Mouse (Mus musculus) neural tube, embryonic 13.5 days (tissue): Measurements from ENCODE around the gene Syt1. TPM values are rescaled to one million over a fixed set of nuclear protein-coding genes. Genes with fewer than 3 reads are reported as not detected.

Source experiments
- ATAC-seq: fragments of 200-750 bp; cut with Nextera tagmentation; 2 replicates; pipeline ENCODE4 v1.8.0; 2017; ENCODE audit warnings: low read depth, mild to moderate bottlenecking, moderate TSS enrichment, moderate library complexity
- H3K27ac ChIP-seq: fragments of 300-500 bp; sonication (generic); replicated peaks from 2 replicates; pipeline ENCODE4 v1.5.1; 2015; ENCODE audit warnings: moderate library complexity, mild to moderate bottlenecking, inconsistent platforms
- H3K27me3 ChIP-seq: fragments of 300-500 bp; sonication (generic); 2 replicates; pipeline ENCODE4 v1.6.1; 2015; ENCODE audit warnings: mild to moderate bottlenecking, inconsistent platforms
- H3K36me3 ChIP-seq: fragments of 300-500 bp; sonication (generic); 2 replicates; pipeline ENCODE4 v1.6.1; 2015; ENCODE audit warnings: mild to moderate bottlenecking, inconsistent platforms
- H3K4me1 ChIP-seq: fragments of 300-500 bp; sonication (generic); replicated peaks from 2 replicates; pipeline ENCODE4 v1.6.1; 2015; ENCODE audit warnings: inconsistent platforms
- H3K4me2 ChIP-seq: fragments of 300-500 bp; sonication (generic); 2 replicates; pipeline ENCODE4 v1.6.1; 2015; ENCODE audit warnings: inconsistent platforms, mild to moderate bottlenecking, moderate library complexity
- H3K4me3 ChIP-seq: fragments of 300-500 bp; sonication (generic); 2 replicates; pipeline ENCODE4 v1.5.1; 2015; ENCODE audit warnings: mild to moderate bottlenecking, inconsistent platforms
- H3K9ac ChIP-seq: fragments of 300-500 bp; sonication (generic); 2 replicates; pipeline ENCODE4 v1.6.1; 2015; ENCODE audit warnings: moderate library complexity, mild to moderate bottlenecking, inconsistent platforms
- H3K9me3 ChIP-seq: fragments of 300-500 bp; sonication (generic); 2 replicates; pipeline ENCODE4 v1.6.1; 2016; ENCODE audit warnings: inconsistent platforms
- WGBS: fragments of 180-500 bp; shearing (Covaris S2); methylation state at CpG from one replicate; pipeline ENCODE4 v1.1.7; 2015; 5-methylcytosine and 5-hydroxymethylcytosine counted together
- polyA plus RNA-seq: library from polyadenylated mRNA; unstranded; fragments of >200 nt; fragmentation: Nextera tagmentation; extraction: Ambion mirVana; gene quantifications from 2 replicates; pipeline ENCODE4 v1.2.1, GENCODE M21; 2015

Syt1 gene
- polyA plus RNA-seq, 1 experiment from 2014 or later, result 70.4 TPM

GRCm38 (mm10) chr10:108728961-108729360 lies 281.8 kb downstream of the Syt1 start:
- H3K27ac ChIP-seq, result no peak overlapping the region
- H3K36me3 ChIP-seq, result no peaks in the 10 kb centered on the region
- H3K9me3 ChIP-seq, result no peaks in the 10 kb centered on the region
- H3K4me3 ChIP-seq, result no peak overlapping the region
- H3K4me1 ChIP-seq, result peaks cover 4% of the 10 kb centered on the region; the same call in 1 of the 2 replicates
- no peaks in the 10 kb centered on the region for H3K27me3 ChIP-seq
- no peak overlapping the region for H3K9ac ChIP-seq
- 63% methylated on average over 8 of the region's 8 CpGs for WGBS
- no peak for ATAC-seq
- no peak overlapping the region for H3K4me2 ChIP-seq

- H3K9me3 ChIP-seq, result no peaks in the 10 kb centered on the region
- H3K27me3 ChIP-seq, result no peaks in the 10 kb centered on the region
- no peak overlapping the region for H3K27ac ChIP-seq
- no peak for ATAC-seq
- no peaks in the 10 kb centered on the region for H3K36me3 ChIP-seq
- peaks cover 4% of the 10 kb centered on the region; the same call in 1 of the 2 replicates for H3K4me1 ChIP-seq
- WGBS, result 91% methylated on average over 4 of the region's 4 CpGs
- H3K4me2 ChIP-seq, result no peak overlapping the region
- H3K9ac ChIP-seq, result no peak overlapping the region
- no peak overlapping the region for H3K4me3 ChIP-seq
These were observed 284.4 kb downstream of the Syt1 start for GRCm38 (mm10) chr10:108726391-108726790.

GRCm38 (mm10) chr10:108724878-108725277 lies 285.9 kb downstream of the Syt1 start:
- WGBS, result 82% methylated on average over 3 of the region's 3 CpGs
- ATAC-seq, result no peak

GRCm38 (mm10) chr10:108710514-108710913 lies 300.3 kb downstream of the Syt1 start:
- Histone ChIP-seq H3K4me2 (no peak overlapping the region), H3K9ac (no peak overlapping the region), H3K36me3 (no peaks in the 10 kb centered on the region), H3K27ac (no peak overlapping the region), H3K4me3 (no peak overlapping the region), H3K27me3 (no peaks in the 10 kb centered on the region), H3K4me1 (peaks cover 6% of the 10 kb centered on the region), H3K9me3 (no peaks in the 10 kb centered on the region)
- 60% methylated on average over 5 of the region's 5 CpGs for WGBS
- no peak for ATAC-seq

More at GRCm38 (mm10) chr10:108724878-108725277, 285.9 kb downstream of the Syt1 start:
- no peaks in the 10 kb centered on the region for H3K36me3 ChIP-seq
- H3K27me3 ChIP-seq, result no peaks in the 10 kb centered on the region
- H3K27ac ChIP-seq, result no peak overlapping the region
- H3K9me3 ChIP-seq, result no peaks in the 10 kb centered on the region
- H3K4me3 ChIP-seq, result no peak overlapping the region
- H3K9ac ChIP-seq, result no peak overlapping the region
- H3K4me1 ChIP-seq, result peaks cover 4% of the 10 kb centered on the region; the same call in 1 of the 2 replicates
- H3K4me2 ChIP-seq, result no peak overlapping the region

GRCm38 (mm10) chr10:108705658-108706057 lies 305.1 kb downstream of the Syt1 start:
- Histone ChIP-seq H3K4me2 (no peak overlapping the region), H3K27ac (no peak overlapping the region), H3K4me3 (no peak overlapping the region), H3K27me3 (no peaks in the 10 kb centered on the region), H3K9me3 (no peaks in the 10 kb centered on the region), H3K9ac (no peak overlapping the region), H3K36me3 (no peaks in the 10 kb centered on the region), H3K4me1 (peaks cover 16% of the 10 kb centered on the region)
- 92% methylated on average over 3 of the region's 3 CpGs for WGBS
- ATAC-seq, result no peak

- Histone ChIP-seq H3K27ac (peak overlapping the region; percentile 55), H3K4me2 (peak overlapping the region; percentile 26), H3K4me3 (no peak overlapping the region), H3K9ac (no peak overlapping the region), H3K9me3 (no peaks in the 10 kb centered on the region), H3K36me3 (no peaks in the 10 kb centered on the region), H3K4me1 (peaks cover 14% of the 10 kb centered on the region), H3K27me3 (no peaks in the 10 kb centered on the region)
- WGBS, result 20% methylated on average over 14 of the region's 14 CpGs
- ATAC-seq, result no peak
These were observed 309.2 kb downstream of the Syt1 start for GRCm38 (mm10) chr10:108701361-108702128.

GRCm38 (mm10) chr10:108699946-108700345 lies 310.8 kb downstream of the Syt1 start, which contains the start of gene Gm5136:
Gene Gm5136, minus strand, starts transcription at chr10:108700160.
- peaks cover 15% of the 10 kb centered on the region for H3K4me1 ChIP-seq
- no peak within 1 kb of the TSS for H3K4me2 ChIP-seq
- H3K27me3 ChIP-seq, result no peaks in the 10 kb centered on the region
- H3K9me3 ChIP-seq, result no peaks in the 10 kb centered on the region
- H3K27ac ChIP-seq, result no peak within 1 kb of the TSS
- no peak within 1 kb of the TSS for H3K9ac ChIP-seq
- peak; percentile 40; the same call in 1 of the 2 replicates for ATAC-seq
- no peaks in the 10 kb centered on the region for H3K36me3 ChIP-seq
- H3K4me3 ChIP-seq, result no peak within 1 kb of the TSS
- WGBS, result 96% methylated on average over 9 of the region's 9 CpGs

- Histone ChIP-seq H3K9ac (no peak overlapping the region), H3K27me3 (no peaks in the 10 kb centered on the region), H3K4me1 (peaks cover 13% of the 10 kb centered on the region), H3K27ac (0 out of 2 replicates have a peak overlapping the region, but pooled peaks have one; percentile 13), H3K36me3 (no peaks in the 10 kb centered on the region), H3K9me3 (no peaks in the 10 kb centered on the region), H3K4me3 (no peak overlapping the region), H3K4me2 (no peak overlapping the region)
- 61% methylated on average over 5 of the region's 5 CpGs for WGBS
- ATAC-seq, result no peak
These were observed 313.7 kb downstream of the Syt1 start for GRCm38 (mm10) chr10:108697062-108697461.

- no peak overlapping the region for H3K9ac ChIP-seq
- H3K36me3 ChIP-seq, result no peaks in the 10 kb centered on the region
- no peak overlapping the region for H3K4me3 ChIP-seq
- peak overlapping the region; percentile 52; the same call in 1 of the 2 replicates for H3K27ac ChIP-seq
- no peak for ATAC-seq
- H3K4me2 ChIP-seq, result no peak overlapping the region
- no peaks in the 10 kb centered on the region for H3K9me3 ChIP-seq
- H3K27me3 ChIP-seq, result no peaks in the 10 kb centered on the region
- H3K4me1 ChIP-seq, result no peaks in the 10 kb centered on the region
- 51% methylated on average over 9 of the region's 9 CpGs for WGBS
These were observed 319.8 kb downstream of the Syt1 start for GRCm38 (mm10) chr10:108690954-108691353.

GRCm38 (mm10) chr10:108686696-108687095 lies 324.1 kb downstream of the Syt1 start:
- no peak for ATAC-seq
- Histone ChIP-seq H3K27ac (no peak overlapping the region), H3K9ac (no peak overlapping the region), H3K4me1 (no peaks in the 10 kb centered on the region), H3K9me3 (no peaks in the 10 kb centered on the region), H3K36me3 (no peaks in the 10 kb centered on the region), H3K4me3 (no peak overlapping the region), H3K4me2 (no peak overlapping the region), H3K27me3 (no peaks in the 10 kb centered on the region)
- WGBS, result 81% methylated on average over 4 of the region's 4 CpGs

GRCm38 (mm10) chr10:108679675-108680390 lies 330.9 kb downstream of the Syt1 start:
- Histone ChIP-seq H3K4me1 (peaks cover 11% of the 10 kb centered on the region), H3K4me2 (no peak overlapping the region), H3K9ac (no peak overlapping the region), H3K36me3 (no peaks in the 10 kb centered on the region), H3K27ac (peak overlapping the region; percentile 69), H3K9me3 (no peaks in the 10 kb centered on the region), H3K4me3 (no peak overlapping the region), H3K27me3 (no peaks in the 10 kb centered on the region)
- ATAC-seq, result peak; percentile 74
- WGBS, result 55% methylated on average over 14 of the region's 14 CpGs

- 82% methylated on average over 8 of the region's 8 CpGs for WGBS
- Histone ChIP-seq H3K9ac (no peak overlapping the region), H3K4me1 (peaks cover 11% of the 10 kb centered on the region)
These were observed 333.7 kb downstream of the Syt1 start for GRCm38 (mm10) chr10:108677053-108677452.

More at GRCm38 (mm10) chr10:108677053-108677452, 333.7 kb downstream of the Syt1 start:
- H3K36me3 ChIP-seq, result no peaks in the 10 kb centered on the region
- no peaks in the 10 kb centered on the region for H3K9me3 ChIP-seq
- no peak overlapping the region for H3K4me2 ChIP-seq
- H3K27ac ChIP-seq, result no peak overlapping the region
- H3K27me3 ChIP-seq, result no peaks in the 10 kb centered on the region
- no peak for ATAC-seq
- H3K4me3 ChIP-seq, result no peak overlapping the region
